Comparison of ENCODE assay signal across 16 mouse cellular contexts in genomic region chr1:59326854-59327395, GRCm38 (mm10).
DNase-seq lines count a peak whose midpoint lies in the region; ATAC-seq and TF ChIP-seq lines count a peak whose summit lies in the region.
"Had no signal": no experiment of that assay in that cellular context is flagged by ENCODE, and none has a peak within 500 bp of the region (broad histone marks: within the 10 kb centered on the region; RNA-seq: fewer than 3 reads in every experiment).

No protein-coding gene starts in this region.

- no peaks in the 10 kb centered on the region for H3K36me3 ChIP-seq in forebrain, embryonic 12.5 days (replicated peaks)
- no peaks in the 10 kb centered on the region for H3K36me3 ChIP-seq in forebrain, embryonic 14.5 days (ENCODE audit: control insufficient read depth, insufficient read depth, low read length)
- H3K36me3 ChIP-seq in kidney, postnatal 0 days (ENCODE audit: insufficient read depth, low read length), result no peaks in the 10 kb centered on the region
- H3K36me3 ChIP-seq in kidney, adult 2 months (ENCODE audit: control insufficient read depth, insufficient read depth, low read length), result no peaks in the 10 kb centered on the region
- no peaks in the 10 kb centered on the region for H3K36me3 ChIP-seq in limb, embryonic 10.5 days
- H3K36me3 ChIP-seq: lung, embryonic 15.5 days had no signal

- 10% methylated on average over 10 of the region's 10 CpGs for WGBS in forebrain, embryonic 12.5 days
- 12% methylated on average over 10 of the region's 10 CpGs for WGBS in forebrain, embryonic 14.5 days
- 26% methylated on average over 10 of the region's 10 CpGs for WGBS in kidney, postnatal 0 days
- 65% methylated on average over 10 of the region's 10 CpGs for WGBS in kidney, adult 2 months
- 28% methylated on average over 10 of the region's 10 CpGs for WGBS in limb, embryonic 10.5 days

- no peaks in the 10 kb centered on the region for H3K9me3 ChIP-seq in forebrain, embryonic 12.5 days
- H3K9me3 ChIP-seq in forebrain, embryonic 14.5 days (replicated peaks; ENCODE audit: control insufficient read depth, low read length), result no peaks in the 10 kb centered on the region
- no peaks in the 10 kb centered on the region for H3K9me3 ChIP-seq in kidney, postnatal 0 days (replicated peaks; ENCODE audit: low read length)
- H3K9me3 ChIP-seq in limb, embryonic 10.5 days (replicated peaks), result no peaks in the 10 kb centered on the region
- H3K9me3 ChIP-seq: lung, embryonic 15.5 days had no signal

- peaks cover 28% of the 10 kb centered on the region for H3K4me1 ChIP-seq in forebrain, embryonic 12.5 days
- peaks cover 11% of the 10 kb centered on the region for H3K4me1 ChIP-seq in forebrain, embryonic 14.5 days (ENCODE audit: control insufficient read depth, insufficient read depth, low read length)
- peaks cover 15% of the 10 kb centered on the region for H3K4me1 ChIP-seq in kidney, postnatal 0 days (replicated peaks; ENCODE audit: insufficient read depth, low read length)
- H3K4me1 ChIP-seq in kidney, adult 2 months (ENCODE audit: control insufficient read depth, insufficient read depth, low read length), result no peaks in the 10 kb centered on the region
- H3K4me1 ChIP-seq in limb, embryonic 10.5 days, result peaks cover 53% of the 10 kb centered on the region

- TF ChIP-seq POLR2A in kidney, adult 2 months (IDR thresholded peaks at IDR 0.05; ENCODE audit: low read depth, low read length), result no peak
- TF ChIP-seq POLR2A in brain, embryonic 14.5 days (IDR thresholded peaks at IDR 0.05; ENCODE audit: borderline replicate concordance, extremely low read depth, insufficient read depth, insufficient read length, poor library complexity, severe bottlenecking), result no peak

- H3K4me3 ChIP-seq in forebrain, embryonic 12.5 days (replicated peaks), result no peak overlapping the region
- no peak overlapping the region for H3K4me3 ChIP-seq in forebrain, embryonic 14.5 days (ENCODE audit: low read depth, low read length)
- no peak overlapping the region for H3K4me3 ChIP-seq in kidney, postnatal 0 days (replicated peaks; ENCODE audit: low read depth, low read length)
- H3K4me3 ChIP-seq in kidney, adult 2 months (ENCODE audit: insufficient read depth, low read depth, low read length), result no peak overlapping the region
- H3K4me3 ChIP-seq in limb, embryonic 10.5 days, result no peak overlapping the region
- H3K4me3 ChIP-seq: gastrocnemius, adult 2 months; lung, embryonic 15.5 days had no signal

- no peak overlapping the region for H3K9ac ChIP-seq in forebrain, embryonic 12.5 days
- H3K9ac ChIP-seq in forebrain, embryonic 14.5 days (ENCODE audit: low read length), result no peak overlapping the region
- no peak overlapping the region for H3K9ac ChIP-seq in kidney, postnatal 0 days (ENCODE audit: low read depth, low read length)
- H3K9ac ChIP-seq: lung, embryonic 15.5 days had no signal

- peak overlapping the region; percentile 32 for H3K27ac ChIP-seq in forebrain, embryonic 12.5 days
- no peak overlapping the region for H3K27ac ChIP-seq in forebrain, embryonic 14.5 days (ENCODE audit: low read depth, low read length)
- H3K27ac ChIP-seq in kidney, postnatal 0 days, result peak overlapping the region; percentile 47; the same call in 1 of the 2 replicates
- no peak overlapping the region for H3K27ac ChIP-seq in kidney, adult 2 months (ENCODE audit: insufficient read depth, low read depth, low read length)
- peak overlapping the region; percentile 77; the same call in 1 of the 2 replicates for H3K27ac ChIP-seq in limb, embryonic 10.5 days
- H3K27ac ChIP-seq: gastrocnemius, adult 2 months; lung, embryonic 15.5 days had no signal

- DNase-seq in forebrain, embryonic 14.5 days (ENCODE audit: low spot score), result no peak
- DNase-seq in kidney, postnatal 0 days (ENCODE audit: low spot score), result peak; percentile 80
- no peak for DNase-seq in kidney, adult 2 months
- DNase-seq in brain, embryonic 14.5 days (ENCODE audit: low read depth), result peak; percentile 39
- DNase-seq in limb, embryonic 10.5 days (ENCODE audit: low spot score), result no peak
- DNase-seq in urinary bladder, postnatal 36 days (ENCODE audit: low spot score in 2 of 2), result no peak
- no peak for DNase-seq in spleen, postnatal 14 days (ENCODE audit: low spot score in 2 of 2)
- DNase-seq: cerebellum, adult 11-12 months; gastrocnemius, adult 2 months; heart, postnatal 10 days; kidney, adult 9 months; right cerebral cortex, postnatal 25 days had no signal

- 0 out of 2 replicates have a peak, but pooled peaks have one; percentile 20 for ATAC-seq in forebrain, embryonic 12.5 days (ENCODE audit: low FRiP score)
- no peak for ATAC-seq in forebrain, embryonic 14.5 days
- no peak for ATAC-seq in kidney, postnatal 0 days (replicated peaks; ENCODE audit: low FRiP score, low read depth)
- ATAC-seq: Patski had no signal

- H3K27me3 ChIP-seq in forebrain, embryonic 12.5 days, result peaks cover 33% of the 10 kb centered on the region
- no peaks in the 10 kb centered on the region for H3K27me3 ChIP-seq in forebrain, embryonic 14.5 days (replicated peaks; ENCODE audit: control insufficient read depth, insufficient read depth, low read length)
- no peaks in the 10 kb centered on the region for H3K27me3 ChIP-seq in kidney, postnatal 0 days (ENCODE audit: insufficient read depth, low read length)
- no peaks in the 10 kb centered on the region for H3K27me3 ChIP-seq in kidney, adult 2 months (replicated peaks; ENCODE audit: control insufficient read depth, insufficient read depth, low read length)
- no peaks in the 10 kb centered on the region for H3K27me3 ChIP-seq in limb, embryonic 10.5 days (ENCODE audit: low read depth, poor library complexity, severe bottlenecking)
- H3K27me3 ChIP-seq: lung, embryonic 15.5 days; Patski had no signal

- TF ChIP-seq CTCF in kidney, postnatal 0 days (IDR thresholded peaks at IDR 0.05; ENCODE audit: low read depth), result no peak
- no peak for TF ChIP-seq CTCF in kidney, adult 2 months (conservative IDR thresholded peaks at IDR 0.05; ENCODE audit: insufficient read depth, insufficient read length, low read depth, low read length)
- no peak for TF ChIP-seq CTCF in brain, embryonic 14.5 days (IDR thresholded peaks at IDR 0.05; ENCODE audit: borderline replicate concordance, extremely low read depth, insufficient read depth, insufficient read length)

- no peak overlapping the region; the same call in 1 of the 2 replicates for H3K4me2 ChIP-seq in forebrain, embryonic 12.5 days
- no peak overlapping the region for H3K4me2 ChIP-seq in forebrain, embryonic 14.5 days (ENCODE audit: low read length)
- H3K4me2 ChIP-seq in kidney, postnatal 0 days (ENCODE audit: low read length), result no peak overlapping the region
- H3K4me2 ChIP-seq: liver, embryonic 11.5 days; lung, embryonic 15.5 days had no signal

Comparison
In these comparisons a context has a peak if more than half of its experiments do, and no peak if none do; other contexts are left out.
1. H3K27ac ChIP-seq: peak in forebrain, embryonic 12.5 days (single experiment), kidney, postnatal 0 days (single experiment) and limb, embryonic 10.5 days (single experiment); none in forebrain, embryonic 14.5 days (single experiment) and kidney, adult 2 months (single experiment).
2. DNase-seq: peak in kidney, postnatal 0 days (single experiment) and brain, embryonic 14.5 days (single experiment); none in forebrain, embryonic 14.5 days (single experiment), kidney, adult 2 months (single experiment), limb, embryonic 10.5 days (single experiment), urinary bladder, postnatal 36 days (0 of 2) and spleen, postnatal 14 days (0 of 2).